Mouse (Mus musculus): Measurements from ENCODE around the gene Wwp2.

- no peak for TF ChIP-seq POLR2A (IDR thresholded peaks at IDR 0.05; ENCODE audit: insufficient read length, low read depth)
- no peak for TF ChIP-seq USF1 (IDR thresholded peaks at IDR 0.05; ENCODE audit: low read depth)
- no peak for TF ChIP-seq TCF12 (IDR thresholded peaks at IDR 0.05; ENCODE audit: insufficient read depth, poor library complexity, severe bottlenecking)
- no peak for TF ChIP-seq CEBPB (IDR thresholded peaks at IDR 0.05; ENCODE audit: insufficient read depth, poor library complexity, severe bottlenecking)
- TF ChIP-seq E2F4 (IDR thresholded peaks at IDR 0.05; ENCODE audit: insufficient read depth), result no peak
- TF ChIP-seq MYOG (IDR thresholded peaks at IDR 0.05; ENCODE audit: control insufficient read depth in 1 of 3, insufficient read depth in 1 of 3, insufficient read length in 2 of 3, low read depth in 2 of 3), result no peak
- TF ChIP-seq POLR2AphosphoS2 (IDR thresholded peaks at IDR 0.05; ENCODE audit: insufficient read length, low read depth), result no peak
These were observed 136.3 kb downstream of the Wwp2 start for GRCm38 (mm10) chr8:107572497-107572896.

Measured in myocyte (in vitro differentiated cells).